Comparison of ENCODE assay signal across 21 mouse cellular contexts in the genomic region with DNA sequence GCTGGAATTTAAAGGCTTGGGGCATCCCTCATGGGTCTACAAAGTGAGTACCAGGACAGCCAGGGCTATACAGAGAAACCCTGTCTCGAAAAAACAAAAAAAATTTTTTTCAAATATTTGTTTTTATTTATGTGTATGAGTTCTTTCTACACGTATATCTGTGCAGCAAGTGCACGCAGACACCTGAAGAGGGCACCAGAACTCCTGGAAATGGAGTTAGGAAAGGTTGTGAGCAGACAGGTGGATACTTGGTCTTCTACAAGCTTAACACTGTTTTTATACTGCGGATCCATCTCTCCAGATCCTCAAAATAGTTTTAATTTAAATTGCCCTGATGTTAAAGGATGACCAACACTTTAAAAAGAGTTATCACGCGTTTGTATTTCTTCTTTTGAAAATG. TPM values are rescaled to one million over a fixed set of nuclear protein-coding genes. Genes with fewer than 3 reads are reported as not detected.
DNase-seq lines count a peak whose midpoint lies in the region; ATAC-seq and TF ChIP-seq lines count a peak whose summit lies in the region.
"Had no signal": no experiment of that assay in that cellular context is flagged by ENCODE, and none has a peak within 500 bp of the region (broad histone marks: within the 10 kb centered on the region; RNA-seq: fewer than 3 reads in every experiment).

No protein-coding gene starts in this region.

- dilution Hi-C loops in CH12.LX (cut with MboI; ENCODE audit: extremely low pct_ligation_motif_present, extremely low pct_unique_long_range_greater_than_20kb, low sequenced_read_pairs), result no loop called here

- H3K27me3 ChIP-seq in heart, embryonic 11.5 days (ENCODE audit: control insufficient read depth, insufficient read depth, low read length), result peaks cover 63% of the 10 kb centered on the region
- H3K27me3 ChIP-seq in limb, embryonic 11.5 days (ENCODE audit: control insufficient read depth, insufficient read depth, low read length), result peaks cover 57% of the 10 kb centered on the region
- H3K27me3 ChIP-seq in limb, embryonic 10.5 days (ENCODE audit: low read depth, poor library complexity, severe bottlenecking), result peaks cover 98% of the 10 kb centered on the region
- H3K27me3 ChIP-seq in CH12.LX (replicated peaks), result no peaks in the 10 kb centered on the region
- H3K27me3 ChIP-seq in forebrain, embryonic 11.5 days (ENCODE audit: control insufficient read depth, insufficient read depth, low read length), result peaks cover 41% of the 10 kb centered on the region

- peak in 1 of 2 experiments; percentile 59; a peak in 2 of 4 replicates for TF ChIP-seq CTCF in CH12.LX (conservative IDR thresholded peaks at IDR 0.05 in 1 of 2, IDR thresholded peaks at IDR 0.05 in 1 of 2; ENCODE audit: low read depth in 2 of 2, low read length in 2 of 2)
- peak; percentile 31; the same call in 1 of the 2 replicates for TF ChIP-seq CTCF in brain, embryonic 14.5 days (IDR thresholded peaks at IDR 0.05; ENCODE audit: borderline replicate concordance, extremely low read depth, insufficient read depth, insufficient read length)

- peak; percentile 56 for TF ChIP-seq RAD21 in CH12.LX (IDR thresholded peaks at IDR 0.05; ENCODE audit: low read depth, low read length)

- H3K9me3 ChIP-seq in heart, embryonic 11.5 days (replicated peaks; ENCODE audit: control insufficient read depth, low read length), result no peaks in the 10 kb centered on the region
- H3K9me3 ChIP-seq in limb, embryonic 11.5 days (ENCODE audit: control insufficient read depth, low read length), result no peaks in the 10 kb centered on the region
- no peaks in the 10 kb centered on the region for H3K9me3 ChIP-seq in limb, embryonic 10.5 days (replicated peaks)
- H3K9me3 ChIP-seq in CH12.LX (replicated peaks; ENCODE audit: low read length), result peaks cover 2% of the 10 kb centered on the region
- no peaks in the 10 kb centered on the region for H3K9me3 ChIP-seq in forebrain, embryonic 11.5 days (ENCODE audit: control insufficient read depth, low read length)
- H3K9me3 ChIP-seq: forebrain, embryonic 12.5 days; heart, embryonic 12.5 days; hindbrain, embryonic 12.5 days; megakaryocyte, embryonic 14.5 days; neural tube, embryonic 12.5 days had no signal

- H3K79me2 ChIP-seq in CH12.LX (replicated peaks; ENCODE audit: control insufficient read depth, extremely low read depth, insufficient read depth, poor library complexity, severe bottlenecking), result no peaks in the 10 kb centered on the region

- no peaks in the 10 kb centered on the region for H3K36me3 ChIP-seq in heart, embryonic 11.5 days (ENCODE audit: control insufficient read depth, insufficient read depth, low read length)
- H3K36me3 ChIP-seq in limb, embryonic 11.5 days (ENCODE audit: control insufficient read depth, insufficient read depth, low read length), result no peaks in the 10 kb centered on the region
- no peaks in the 10 kb centered on the region for H3K36me3 ChIP-seq in limb, embryonic 10.5 days
- no peaks in the 10 kb centered on the region for H3K36me3 ChIP-seq in CH12.LX (replicated peaks in 1 of 2; ENCODE audit: control insufficient read depth in 1 of 2, insufficient read depth in 1 of 2, low read length in 1 of 2)
- no peaks in the 10 kb centered on the region for H3K36me3 ChIP-seq in forebrain, embryonic 11.5 days (ENCODE audit: control insufficient read depth, insufficient read depth, low read length)
- H3K36me3 ChIP-seq: forebrain, embryonic 12.5 days; heart, embryonic 12.5 days; hindbrain, embryonic 12.5 days; neural tube, embryonic 12.5 days had no signal

- H3K4me3 ChIP-seq in heart, embryonic 11.5 days (ENCODE audit: low read depth, low read length), result no peak overlapping the region
- no peak overlapping the region for H3K4me3 ChIP-seq in limb, embryonic 11.5 days (ENCODE audit: low read depth, low read length)
- H3K4me3 ChIP-seq in limb, embryonic 10.5 days, result no peak overlapping the region
- no peak overlapping the region for H3K4me3 ChIP-seq in CH12.LX (replicated peaks in 1 of 3; ENCODE audit: low read depth in 2 of 3, low read length in 2 of 3, poor library complexity in 1 of 3)
- H3K4me3 ChIP-seq in forebrain, embryonic 11.5 days (ENCODE audit: low read depth, low read length), result no peak overlapping the region
- H3K4me3 ChIP-seq: forebrain, embryonic 12.5 days; heart, embryonic 12.5 days; hindbrain, embryonic 12.5 days; megakaryocyte, embryonic 14.5 days; neural tube, embryonic 12.5 days had no signal

- no peak for ATAC-seq in heart, embryonic 11.5 days (replicated peaks; ENCODE audit: insufficient number of reproducible peaks, low FRiP score, low TSS enrichment)
- no peak for ATAC-seq in limb, embryonic 11.5 days (ENCODE audit: insufficient number of reproducible peaks, low FRiP score, low TSS enrichment, low read depth)
- no peak for ATAC-seq in forebrain, embryonic 11.5 days (replicated peaks; ENCODE audit: low FRiP score)
- ATAC-seq: CD4-positive, CD25-positive, alpha-beta regulatory T cell, adult 4 months had no signal

- no peaks in the 10 kb centered on the region for H3K4me1 ChIP-seq in heart, embryonic 11.5 days (ENCODE audit: control insufficient read depth, insufficient read depth, low read length)
- 0 out of 2 replicates have a peak, but pooled peaks cover 2% of the 10 kb centered on the region for H3K4me1 ChIP-seq in limb, embryonic 11.5 days (ENCODE audit: control insufficient read depth, insufficient read depth, low read length)
- H3K4me1 ChIP-seq in limb, embryonic 10.5 days, result peaks cover 8% of the 10 kb centered on the region; the same call in 1 of the 2 replicates
- no peaks in the 10 kb centered on the region for H3K4me1 ChIP-seq in CH12.LX (ENCODE audit: control insufficient read depth in 1 of 2, insufficient read depth in 2 of 2)
- peaks cover 14% of the 10 kb centered on the region for H3K4me1 ChIP-seq in forebrain, embryonic 11.5 days (replicated peaks; ENCODE audit: control insufficient read depth, insufficient read depth, low read length)
- H3K4me1 ChIP-seq: hindbrain, embryonic 12.5 days; neural tube, embryonic 12.5 days had no signal

- in situ Hi-C loops in CH12.LX (cut with MboI; ENCODE audit: low pct_ligation_motif_present, low pct_unique_long_range_greater_than_20kb, low sequenced_read_pairs), result no loop called here

- peak; percentile 5 for DNase-seq in heart, adult 11 months
- DNase-seq in limb, embryonic 11.5 days (ENCODE audit: low spot score), result peak; percentile 20
- no peak for DNase-seq in limb, embryonic 10.5 days (ENCODE audit: low spot score)
- peak; percentile 8 for DNase-seq in CH12.LX (ENCODE audit: extremely low read depth)
- DNase-seq in brain, embryonic 14.5 days (ENCODE audit: low read depth), result peak; percentile 24
- no peak for DNase-seq in forebrain, embryonic 11.5 days (ENCODE audit: low spot score)
- DNase-seq: cerebellum, adult 9-11 months; gastrocnemius, postnatal 36 days; heart, postnatal 14 days; layer of hippocampus, postnatal 36 days; lung, adult 18-20 months; right cerebral cortex, adult 18-20 months; thymus, postnatal 14 days had no signal

- no peak for TF ChIP-seq POLR2A in CH12.LX (IDR thresholded peaks at IDR 0.05; ENCODE audit: low read depth, low read length)
- TF ChIP-seq POLR2A in brain, embryonic 14.5 days (IDR thresholded peaks at IDR 0.05; ENCODE audit: borderline replicate concordance, extremely low read depth, insufficient read depth, insufficient read length, poor library complexity, severe bottlenecking), result no peak

- no peak overlapping the region for H3K4me2 ChIP-seq in heart, embryonic 11.5 days
- H3K4me2 ChIP-seq in limb, embryonic 11.5 days (ENCODE audit: low read depth, severe bottlenecking), result no peak overlapping the region
- H3K4me2 ChIP-seq in CH12.LX (ENCODE audit: insufficient read depth, low read depth, poor library complexity, severe bottlenecking), result no peak overlapping the region
- H3K4me2 ChIP-seq in forebrain, embryonic 11.5 days (ENCODE audit: low read depth, low read length, severe bottlenecking), result no peak overlapping the region
- H3K4me2 ChIP-seq: heart, embryonic 12.5 days; hindbrain, embryonic 12.5 days; neural tube, embryonic 12.5 days had no signal

- no peak overlapping the region for H3K27ac ChIP-seq in heart, embryonic 11.5 days (ENCODE audit: low read depth, low read length)
- no peak overlapping the region for H3K27ac ChIP-seq in limb, embryonic 11.5 days (replicated peaks; ENCODE audit: low read depth, low read length)
- H3K27ac ChIP-seq in limb, embryonic 10.5 days, result no peak overlapping the region
- no peak overlapping the region for H3K27ac ChIP-seq in CH12.LX (ENCODE audit: insufficient read depth, low read depth)
- no peak overlapping the region for H3K27ac ChIP-seq in forebrain, embryonic 11.5 days (ENCODE audit: low read depth, low read length)
- H3K27ac ChIP-seq: forebrain, embryonic 12.5 days; hindbrain, embryonic 12.5 days; neural tube, embryonic 12.5 days had no signal

- no peak for TF ChIP-seq EP300 in CH12.LX (IDR thresholded peaks at IDR 0.05; ENCODE audit: low read length)

- 31% methylated on average over 6 of the region's 6 CpGs for WGBS in heart, embryonic 11.5 days (ENCODE audit: insufficient replicate concordance)
- WGBS in limb, embryonic 11.5 days, result 39% methylated on average over 6 of the region's 6 CpGs
- 33% methylated on average over 6 of the region's 6 CpGs for WGBS in limb, embryonic 10.5 days
- 41% methylated on average over 6 of the region's 6 CpGs for WGBS in forebrain, embryonic 11.5 days

- no peak overlapping the region for H3K9ac ChIP-seq in heart, embryonic 11.5 days (ENCODE audit: low read depth, low read length)
- H3K9ac ChIP-seq in limb, embryonic 11.5 days (ENCODE audit: low read length), result no peak overlapping the region
- no peak overlapping the region for H3K9ac ChIP-seq in CH12.LX (ENCODE audit: insufficient read depth, low read depth)
- no peak overlapping the region for H3K9ac ChIP-seq in forebrain, embryonic 11.5 days (ENCODE audit: low read length)
- H3K9ac ChIP-seq: forebrain, embryonic 12.5 days; heart, embryonic 12.5 days; hindbrain, embryonic 12.5 days; neural tube, embryonic 12.5 days had no signal

TF ChIP-seq in CH12.LX, 34 proteins besides CTCF, POLR2A, EP300 and RAD21:
- TF ChIP-seq SMC3 (IDR thresholded peaks at IDR 0.05; ENCODE audit: low read depth, low read length), result 0 out of 2 replicates have a peak, but pooled peaks have one; percentile 10
- no peak for TF ChIP-seq ZC3H11A (IDR thresholded peaks at IDR 0.05; ENCODE audit: low read depth, low read length)
TF ChIP-seq in CH12.LX: peak in this region for 1.

RNA-seq across cellular contexts. Expression of a gene that starts 11.4 kb away (rescaled TPM):
- polyA plus RNA-seq in heart, embryonic 11.5 days (2014; fragmentation: Nextera tagmentation; extraction: Ambion mirVana), result 0.06 TPM in 1 of 2 replicates, not detected in the other
- 0.38 and 0.40 TPM in 2 replicates for polyA plus RNA-seq in limb, embryonic 11.5 days (2014; fragmentation: Nextera tagmentation; extraction: Ambion mirVana)
- 0.20 TPM in 2 replicates for polyA plus RNA-seq in limb, embryonic 10.5 days (2016; fragmentation: Nextera tagmentation; extraction: Ambion mirVana)
- 0.04 and 0.08 TPM in 2 replicates for total RNA-seq in CH12.LX (2012; rRNA removed)
- not detected in 2 replicates for total RNA-seq in CH12.LX (2014; rRNA removed)
- 0.08 and 0.13 TPM in 2 replicates for polyA plus RNA-seq in CH12.LX (2012; ENCODE audit: insufficient read length, low read depth)
- polyA plus RNA-seq in brain, embryonic 14.5 days (2012; rRNA removed), result 8.2 and 22.2 TPM in 2 replicates
- 12.5 and 16.9 TPM in 2 replicates for polyA plus RNA-seq in forebrain, embryonic 11.5 days (2014; fragmentation: Nextera tagmentation; extraction: Ambion mirVana)
- total RNA-seq: gastrocnemius, postnatal 36 days; liver, adult 2 months had no signal
- polyA plus RNA-seq: CD4-positive, CD25-positive, alpha-beta regulatory T cell, adult 4 months had no signal

Comparison
In these comparisons a context has a peak if more than half of its experiments do, and no peak if none do; other contexts are left out.
1. DNase-seq: peak in heart, adult 11 months (single experiment), limb, embryonic 11.5 days (single experiment), CH12.LX (single experiment) and brain, embryonic 14.5 days (single experiment); none in limb, embryonic 10.5 days (single experiment) and forebrain, embryonic 11.5 days (single experiment).